In the genomic region with DNA sequence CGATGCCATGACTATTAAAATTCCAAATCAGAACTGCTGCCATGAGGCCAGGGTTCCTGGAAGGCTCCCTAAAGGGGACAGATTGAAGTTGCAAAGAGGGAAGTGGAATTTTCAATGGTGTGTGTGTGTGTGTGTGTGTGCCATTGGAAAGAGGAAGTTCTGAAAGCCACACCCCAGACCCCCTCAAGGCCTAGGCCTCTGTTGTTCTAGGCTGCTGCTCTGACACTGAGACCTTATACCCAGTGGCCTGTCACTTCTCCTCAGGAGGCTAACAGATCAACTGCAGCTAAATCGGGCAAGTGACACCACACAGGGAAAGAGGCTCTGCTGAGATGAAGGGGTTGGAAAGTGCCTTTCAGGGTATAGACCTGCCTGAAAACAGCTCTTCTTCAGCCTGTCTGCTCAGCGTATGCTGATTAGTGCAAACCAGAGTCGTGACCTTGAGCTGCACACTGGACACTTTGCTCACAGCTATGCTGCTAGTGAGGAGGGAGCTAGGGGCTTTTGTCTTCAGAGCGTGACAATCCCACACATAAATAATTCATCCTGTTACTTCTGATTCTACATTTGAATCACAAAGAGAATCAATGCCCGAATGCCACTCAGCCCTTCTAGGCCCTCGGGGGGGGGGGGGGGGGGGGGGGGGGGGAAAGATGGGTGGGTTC, we compare ENCODE assay signal across 10 mouse cellular contexts.
DNase-seq lines count a peak whose midpoint lies in the region; ATAC-seq lines count a peak whose summit lies in the region.
"Had no signal": no experiment of that assay in that cellular context is flagged by ENCODE, and none has a peak within 500 bp of the region (broad histone marks: within the 10 kb centered on the region; RNA-seq: fewer than 3 reads in every experiment).

No protein-coding gene starts in this region.

- peak; percentile 84 for ATAC-seq in hindbrain, embryonic 12.5 days (ENCODE audit: low FRiP score)
- ATAC-seq in midbrain, embryonic 15.5 days (replicated peaks) = peak; percentile 82
- ATAC-seq in activated CD4-positive, CD25-positive, alpha-beta regulatory T cell, adult 4 months = no peak

- H3K4me2 ChIP-seq in hindbrain, embryonic 12.5 days (replicated peaks) = no peak overlapping the region
- no peak overlapping the region for H3K4me2 ChIP-seq in midbrain, embryonic 15.5 days
- H3K4me2 ChIP-seq: heart, embryonic 15.5 days; limb, embryonic 12.5 days had no signal

- no peak overlapping the region for H3K9ac ChIP-seq in hindbrain, embryonic 12.5 days
- H3K9ac ChIP-seq in midbrain, embryonic 15.5 days = no peak overlapping the region
- H3K9ac ChIP-seq: heart, embryonic 15.5 days; limb, embryonic 12.5 days had no signal

- no peaks in the 10 kb centered on the region for H3K36me3 ChIP-seq in hindbrain, embryonic 12.5 days
- no peaks in the 10 kb centered on the region for H3K36me3 ChIP-seq in midbrain, embryonic 15.5 days (replicated peaks)
- H3K36me3 ChIP-seq: heart, embryonic 15.5 days; limb, embryonic 12.5 days had no signal

- H3K4me1 ChIP-seq in hindbrain, embryonic 12.5 days = peaks cover 10% of the 10 kb centered on the region
- peaks cover 9% of the 10 kb centered on the region for H3K4me1 ChIP-seq in midbrain, embryonic 15.5 days
- H3K4me1 ChIP-seq: heart, embryonic 15.5 days; limb, embryonic 12.5 days had no signal

- no peaks in the 10 kb centered on the region for H3K9me3 ChIP-seq in hindbrain, embryonic 12.5 days (replicated peaks)
- no peaks in the 10 kb centered on the region for H3K9me3 ChIP-seq in midbrain, embryonic 15.5 days
- H3K9me3 ChIP-seq: heart, embryonic 15.5 days; limb, embryonic 12.5 days had no signal

- H3K27me3 ChIP-seq in hindbrain, embryonic 12.5 days = no peaks in the 10 kb centered on the region
- no peaks in the 10 kb centered on the region for H3K27me3 ChIP-seq in midbrain, embryonic 15.5 days (replicated peaks)
- H3K27me3 ChIP-seq: heart, embryonic 15.5 days had no signal

- peak; percentile 6 for DNase-seq in NIH3T3 (ENCODE audit: low read depth)
- DNase-seq in embryo, embryonic 10.5 days (ENCODE audit: low spot score) = peak; percentile 38
- DNase-seq in layer of hippocampus, adult 9-11 months = no peak
- DNase-seq in ovary, postnatal 36 days (ENCODE audit: low spot score) = no peak
- DNase-seq: kidney, postnatal 14 days had no signal

- H3K27ac ChIP-seq in hindbrain, embryonic 12.5 days = peak overlapping the region; percentile 62; the same call in 1 of the 2 replicates
- H3K27ac ChIP-seq in midbrain, embryonic 15.5 days = peak overlapping the region; percentile 53
- H3K27ac ChIP-seq: heart, embryonic 15.5 days; limb, embryonic 12.5 days had no signal

- no peak overlapping the region for H3K4me3 ChIP-seq in hindbrain, embryonic 12.5 days
- H3K4me3 ChIP-seq in midbrain, embryonic 15.5 days = no peak overlapping the region
- H3K4me3 ChIP-seq: heart, embryonic 15.5 days; limb, embryonic 12.5 days had no signal

- 38% methylated on average over 6 of the region's 7 CpGs for WGBS in hindbrain, embryonic 12.5 days
- 19% methylated on average over 6 of the region's 7 CpGs for WGBS in midbrain, embryonic 15.5 days

Comparison
In these comparisons a context has a peak if more than half of its experiments do, and no peak if none do; other contexts are left out.
1. DNase-seq: peak in NIH3T3 (single experiment) and embryo, embryonic 10.5 days (single experiment); none in layer of hippocampus, adult 9-11 months (single experiment) and ovary, postnatal 36 days (single experiment).